ENCODE assay signal across 26 mouse cellular contexts in the genomic region with DNA sequence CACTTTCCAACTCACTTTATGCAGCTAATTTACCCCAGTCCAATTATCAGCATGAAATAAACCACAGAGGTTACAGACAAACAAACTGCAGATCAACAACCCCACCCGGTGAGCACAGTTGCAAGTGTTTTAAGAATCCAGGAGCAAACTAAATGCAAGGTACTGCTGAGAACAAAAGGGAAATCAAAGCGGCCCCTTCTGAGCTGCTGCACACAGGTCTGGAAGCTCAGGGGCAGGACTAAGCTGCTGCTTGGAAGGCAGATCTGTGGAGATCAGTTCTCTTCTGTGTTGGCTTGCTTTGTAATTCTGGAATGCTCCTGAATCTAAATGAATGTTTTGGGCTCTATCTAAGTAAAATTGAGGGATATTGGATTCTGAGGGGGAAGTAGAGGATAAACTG. TPM values are rescaled to one million over a fixed set of nuclear protein-coding genes. Genes with fewer than 3 reads are reported as not detected.
DNase-seq lines count a peak whose midpoint lies in the region; ATAC-seq and TF ChIP-seq lines count a peak whose summit lies in the region.
"Had no signal": no experiment of that assay in that cellular context is flagged by ENCODE, and none has a peak within 500 bp of the region (broad histone marks: within the 10 kb centered on the region; RNA-seq: fewer than 3 reads in every experiment).

No protein-coding gene starts in this region.

- 17% methylated on average over 2 of the region's 2 CpGs for WGBS in limb, embryonic 11.5 days
- 21% methylated on average over 2 of the region's 2 CpGs for WGBS in limb, embryonic 10.5 days
- WGBS in kidney, adult 2 months = 11% methylated on average over 2 of the region's 2 CpGs
- WGBS in hindbrain, embryonic 14.5 days = 14% methylated on average over 2 of the region's 2 CpGs

- no peak overlapping the region for H3K9ac ChIP-seq in limb, embryonic 11.5 days (ENCODE audit: low read length)
- H3K9ac ChIP-seq in hindbrain, embryonic 14.5 days = no peak overlapping the region
- H3K9ac ChIP-seq: embryonic facial prominence, embryonic 15.5 days; forebrain, embryonic 12.5 days; forebrain, embryonic 15.5 days; heart, embryonic 13.5 days; hindbrain, embryonic 12.5 days; intestine, embryonic 15.5 days had no signal

- no peak overlapping the region for H3K4me2 ChIP-seq in limb, embryonic 11.5 days (ENCODE audit: low read depth, severe bottlenecking)
- no peak overlapping the region for H3K4me2 ChIP-seq in hindbrain, embryonic 14.5 days (replicated peaks)
- H3K4me2 ChIP-seq: embryonic facial prominence, embryonic 15.5 days; forebrain, embryonic 12.5 days; forebrain, embryonic 15.5 days; heart, embryonic 13.5 days; hindbrain, embryonic 12.5 days; intestine, embryonic 15.5 days had no signal

- no peak for TF ChIP-seq POLR2A in kidney, adult 2 months (IDR thresholded peaks at IDR 0.05; ENCODE audit: low read depth, low read length)

- H3K4me1 ChIP-seq in limb, embryonic 11.5 days (ENCODE audit: control insufficient read depth, insufficient read depth, low read length) = no peaks in the 10 kb centered on the region
- H3K4me1 ChIP-seq in limb, embryonic 10.5 days = no peaks in the 10 kb centered on the region
- H3K4me1 ChIP-seq in kidney, adult 2 months (ENCODE audit: control insufficient read depth, insufficient read depth, low read length) = no peaks in the 10 kb centered on the region
- H3K4me1 ChIP-seq in hindbrain, embryonic 14.5 days (replicated peaks; ENCODE audit: control insufficient read depth, insufficient read depth, low read length) = no peaks in the 10 kb centered on the region
- H3K4me1 ChIP-seq: forebrain, embryonic 12.5 days; forebrain, embryonic 15.5 days; heart, embryonic 10.5 days; heart, embryonic 13.5 days; hindbrain, embryonic 12.5 days; intestine, embryonic 15.5 days had no signal

- no peak overlapping the region for H3K4me3 ChIP-seq in limb, embryonic 11.5 days (ENCODE audit: low read depth, low read length)
- H3K4me3 ChIP-seq in limb, embryonic 10.5 days = no peak overlapping the region
- no peak overlapping the region for H3K4me3 ChIP-seq in kidney, adult 2 months (ENCODE audit: insufficient read depth, low read depth, low read length)
- no peak overlapping the region for H3K4me3 ChIP-seq in hindbrain, embryonic 14.5 days (replicated peaks; ENCODE audit: low read length)
- H3K4me3 ChIP-seq: embryonic facial prominence, embryonic 15.5 days; forebrain, embryonic 12.5 days; forebrain, embryonic 15.5 days; heart, adult 2 months; heart, embryonic 10.5 days; heart, embryonic 13.5 days; hindbrain, embryonic 12.5 days; intestine, embryonic 15.5 days had no signal

- no peak overlapping the region for H3K27ac ChIP-seq in limb, embryonic 11.5 days (replicated peaks; ENCODE audit: low read depth, low read length)
- no peak overlapping the region for H3K27ac ChIP-seq in limb, embryonic 10.5 days
- H3K27ac ChIP-seq in kidney, adult 2 months (ENCODE audit: insufficient read depth, low read depth, low read length) = no peak overlapping the region
- H3K27ac ChIP-seq in hindbrain, embryonic 14.5 days = no peak overlapping the region
- H3K27ac ChIP-seq: embryonic facial prominence, embryonic 15.5 days; forebrain, embryonic 12.5 days; forebrain, embryonic 15.5 days; heart, adult 2 months; heart, embryonic 10.5 days; heart, embryonic 13.5 days; hindbrain, embryonic 12.5 days; intestine, embryonic 15.5 days had no signal

- peak; percentile 25 for DNase-seq in limb, embryonic 11.5 days (ENCODE audit: low spot score)
- DNase-seq in limb, embryonic 10.5 days (ENCODE audit: low spot score) = no peak
- DNase-seq in ES-CJ7 (ENCODE audit: low read depth, low spot score) (peak; percentile 55), R1 (ENCODE audit: low read depth, low spot score) (peak; percentile 84)
- DNase-seq in kidney, adult 2 months = no peak
- no peak for DNase-seq in hindbrain, embryonic 14.5 days (ENCODE audit: low spot score)
- DNase-seq: adrenal gland, adult 2 months; adrenal gland, postnatal 14 days; cerebellum, adult 11-12 months; cerebellum, adult 8-10 months; cerebellum, postnatal 10 days; cerebellum, postnatal 36 days; embryo, embryonic 11 days; gastrocnemius, postnatal 10 days; gastrocnemius, postnatal 36 days; heart, adult 2 months; heart, postnatal 14 days had no signal

- H3K36me3 ChIP-seq in limb, embryonic 11.5 days (ENCODE audit: control insufficient read depth, insufficient read depth, low read length) = no peaks in the 10 kb centered on the region
- no peaks in the 10 kb centered on the region for H3K36me3 ChIP-seq in limb, embryonic 10.5 days
- no peaks in the 10 kb centered on the region for H3K36me3 ChIP-seq in kidney, adult 2 months (ENCODE audit: control insufficient read depth, insufficient read depth, low read length)
- H3K36me3 ChIP-seq in hindbrain, embryonic 14.5 days (replicated peaks; ENCODE audit: control insufficient read depth, insufficient read depth) = no peaks in the 10 kb centered on the region
- H3K36me3 ChIP-seq: embryonic facial prominence, embryonic 15.5 days; forebrain, embryonic 12.5 days; forebrain, embryonic 15.5 days; heart, embryonic 10.5 days; heart, embryonic 13.5 days; hindbrain, embryonic 12.5 days; intestine, embryonic 15.5 days had no signal

- TF ChIP-seq CTCF in kidney, adult 2 months (conservative IDR thresholded peaks at IDR 0.05; ENCODE audit: insufficient read depth, insufficient read length, low read depth, low read length) = no peak

- no peaks in the 10 kb centered on the region for H3K9me3 ChIP-seq in limb, embryonic 11.5 days (ENCODE audit: control insufficient read depth, low read length)
- no peaks in the 10 kb centered on the region for H3K9me3 ChIP-seq in limb, embryonic 10.5 days (replicated peaks)
- H3K9me3 ChIP-seq in hindbrain, embryonic 14.5 days (ENCODE audit: control insufficient read depth, low read length) = no peaks in the 10 kb centered on the region
- H3K9me3 ChIP-seq: embryonic facial prominence, embryonic 15.5 days; forebrain, embryonic 12.5 days; forebrain, embryonic 15.5 days; heart, embryonic 10.5 days; heart, embryonic 13.5 days; hindbrain, embryonic 12.5 days; intestine, embryonic 15.5 days had no signal

- no peaks in the 10 kb centered on the region for H3K27me3 ChIP-seq in limb, embryonic 11.5 days (ENCODE audit: control insufficient read depth, insufficient read depth, low read length)
- H3K27me3 ChIP-seq in limb, embryonic 10.5 days (ENCODE audit: low read depth, poor library complexity, severe bottlenecking) = no peaks in the 10 kb centered on the region
- H3K27me3 ChIP-seq in kidney, adult 2 months (replicated peaks; ENCODE audit: control insufficient read depth, insufficient read depth, low read length) = no peaks in the 10 kb centered on the region
- no peaks in the 10 kb centered on the region for H3K27me3 ChIP-seq in hindbrain, embryonic 14.5 days (ENCODE audit: control insufficient read depth, insufficient read depth, low read length)
- H3K27me3 ChIP-seq: embryonic facial prominence, embryonic 15.5 days; forebrain, embryonic 12.5 days; forebrain, embryonic 15.5 days; heart, embryonic 13.5 days; hindbrain, embryonic 12.5 days; intestine, embryonic 15.5 days had no signal

- no peak for ATAC-seq in limb, embryonic 11.5 days (ENCODE audit: insufficient number of reproducible peaks, low FRiP score, low TSS enrichment, low read depth)
- no peak for ATAC-seq in hindbrain, embryonic 14.5 days (ENCODE audit: low FRiP score)
- ATAC-seq: CD4-positive, CD25-positive, alpha-beta regulatory T cell, adult 4 months; forebrain, embryonic 15.5 days; hindbrain, embryonic 16.5 days; intestine, embryonic 15.5 days had no signal

RNA-seq across cellular contexts. Expression of gene Adgrg6, which starts 25.2 kb away (rescaled TPM):
- polyA plus RNA-seq in limb, embryonic 11.5 days (2014; fragmentation: Nextera tagmentation; extraction: Ambion mirVana) = 1.1 and 1.6 TPM in 2 replicates
- polyA plus RNA-seq in limb, embryonic 10.5 days (2016; fragmentation: Nextera tagmentation; extraction: Ambion mirVana) = 0.45 and 0.48 TPM in 2 replicates
- polyA plus RNA-seq in kidney, adult 2 months (2012; rRNA removed) = 1.1 and 1.9 TPM in 2 replicates
- 3.3 and 3.4 TPM in 2 replicates for polyA plus RNA-seq in hindbrain, embryonic 14.5 days (2014; fragmentation: Nextera tagmentation; extraction: Ambion mirVana)
- polyA plus RNA-seq: CD4-positive, CD25-positive, alpha-beta regulatory T cell, adult 4 months had no signal

Comparison
In these comparisons a context has a peak if more than half of its experiments do, and no peak if none do; other contexts are left out.
1. DNase-seq: peak in limb, embryonic 11.5 days (single experiment), ES-CJ7 (single experiment) and R1 (single experiment); none in limb, embryonic 10.5 days (single experiment), kidney, adult 2 months (single experiment) and hindbrain, embryonic 14.5 days (single experiment).